Mouse (Mus musculus): ENCODE measurements around the gene Fpgs.

- TF ChIP-seq CTCF (IDR thresholded peaks at IDR 0.05; ENCODE audit: borderline replicate concordance, insufficient read depth, low read depth, low read length) (no peak), POLR2A (IDR thresholded peaks at IDR 0.05; ENCODE audit: borderline replicate concordance, insufficient read depth, low read length) (no peak)
Measured at GRCm38 (mm10) chr2:32714987-32715425, 11.1 kb upstream of the Fpgs start.
